Mouse (Mus musculus): ENCODE results near the gene E2f8. TPM values are rescaled to one million over a fixed set of nuclear protein-coding genes. Genes with fewer than 3 reads are reported as not detected.

Gene E2f8
- polyA plus RNA-seq, 1 experiment from 2014 or later, result 14.5 TPM

GRCm38 (mm10) chr7:48911146-48911545 is 29.8 kb upstream of the E2f8 start:
- no peaks in the 10 kb centered on the region for H3K36me3 ChIP-seq (ENCODE audit: control insufficient read depth, insufficient read depth, low read length)
- H3K4me1 ChIP-seq (ENCODE audit: control insufficient read depth, insufficient read depth, low read length), result peaks cover 10% of the 10 kb centered on the region
- no peaks in the 10 kb centered on the region for H3K9me3 ChIP-seq (ENCODE audit: control insufficient read depth, low read length)
- ATAC-seq (ENCODE audit: low FRiP score) (no peak), DNase-seq (ENCODE audit: low spot score, missing footprints) (no peak)
- no peak overlapping the region for H3K27ac ChIP-seq (ENCODE audit: low read depth, low read length)
- H3K27me3 ChIP-seq (ENCODE audit: control insufficient read depth, insufficient read depth, low read length), result no peaks in the 10 kb centered on the region
- H3K4me2 ChIP-seq, result no peak overlapping the region
- H3K4me3 ChIP-seq (ENCODE audit: low read depth, low read length), result no peak overlapping the region
- H3K9ac ChIP-seq (ENCODE audit: low read length), result no peak overlapping the region

- Histone ChIP-seq H3K9me3 (ENCODE audit: control insufficient read depth, low read length) (no peaks in the 10 kb centered on the region), H3K36me3 (ENCODE audit: control insufficient read depth, insufficient read depth, low read length) (no peaks in the 10 kb centered on the region), H3K27me3 (ENCODE audit: control insufficient read depth, insufficient read depth, low read length) (no peaks in the 10 kb centered on the region), H3K9ac (ENCODE audit: low read length) (no peak overlapping the region), H3K27ac (ENCODE audit: low read depth, low read length) (no peak overlapping the region), H3K4me1 (ENCODE audit: control insufficient read depth, insufficient read depth, low read length) (peaks cover 5% of the 10 kb centered on the region), H3K4me2 (no peak overlapping the region), H3K4me3 (ENCODE audit: low read depth, low read length) (no peak overlapping the region)
- no peak for DNase-seq (ENCODE audit: low spot score, missing footprints)
- WGBS, result 79% methylated on average over 6 of the region's 6 CpGs
- ATAC-seq (ENCODE audit: low FRiP score), result no peak
These were observed 28.9 kb upstream of the E2f8 start for GRCm38 (mm10) chr7:48910282-48910681.

GRCm38 (mm10) chr7:48909342-48909671 is 27.9 kb upstream of the E2f8 start:
- Histone ChIP-seq H3K27ac (ENCODE audit: low read depth, low read length) (no peak overlapping the region), H3K27me3 (ENCODE audit: control insufficient read depth, insufficient read depth, low read length) (no peaks in the 10 kb centered on the region), H3K9me3 (ENCODE audit: control insufficient read depth, low read length) (no peaks in the 10 kb centered on the region), H3K4me3 (ENCODE audit: low read depth, low read length) (no peak overlapping the region), H3K9ac (ENCODE audit: low read length) (no peak overlapping the region), H3K4me1 (ENCODE audit: control insufficient read depth, insufficient read depth, low read length) (no peaks in the 10 kb centered on the region), H3K36me3 (ENCODE audit: control insufficient read depth, insufficient read depth, low read length) (no peaks in the 10 kb centered on the region), H3K4me2 (no peak overlapping the region)
- ATAC-seq (ENCODE audit: low FRiP score), result no peak
- DNase-seq (ENCODE audit: low spot score, missing footprints), result no peak
- WGBS, result 66% methylated on average over 4 of the region's 4 CpGs

- no peaks in the 10 kb centered on the region for H3K4me1 ChIP-seq (ENCODE audit: control insufficient read depth, insufficient read depth, low read length)
- ATAC-seq (ENCODE audit: low FRiP score) (no peak), DNase-seq (ENCODE audit: low spot score, missing footprints) (no peak)
- H3K27ac ChIP-seq (ENCODE audit: low read depth, low read length), result no peak within 1 kb of the TSS
- no peaks in the 10 kb centered on the region for H3K9me3 ChIP-seq (ENCODE audit: control insufficient read depth, low read length)
- no peak within 1 kb of the TSS for H3K4me3 ChIP-seq (ENCODE audit: low read depth, low read length)
- no peaks in the 10 kb centered on the region for H3K36me3 ChIP-seq (ENCODE audit: control insufficient read depth, insufficient read depth, low read length)
- 76% methylated on average over 8 of the region's 8 CpGs for WGBS
- no peak within 1 kb of the TSS for H3K4me2 ChIP-seq
- no peak within 1 kb of the TSS for H3K9ac ChIP-seq (ENCODE audit: low read length)
- H3K27me3 ChIP-seq (ENCODE audit: control insufficient read depth, insufficient read depth, low read length), result no peaks in the 10 kb centered on the region; the same call in 1 of the 2 replicates
These were observed 27.3 kb upstream of the E2f8 start, which contains the start of gene Nav2 for GRCm38 (mm10) chr7:48908521-48909341. Gene Nav2, plus strand, starts transcription at chr7:48908716.

- WGBS, result 7% methylated on average over 2 of the region's 2 CpGs
- no peaks in the 10 kb centered on the region for H3K9me3 ChIP-seq (ENCODE audit: control insufficient read depth, low read length)
- DNase-seq (ENCODE audit: low spot score, missing footprints) (no peak), ATAC-seq (ENCODE audit: low FRiP score) (peak; percentile 74)
- peak overlapping the region; percentile 41; the same call in 1 of the 2 replicates for H3K27ac ChIP-seq (ENCODE audit: low read depth, low read length)
- no peak overlapping the region for H3K4me2 ChIP-seq
- H3K27me3 ChIP-seq (ENCODE audit: control insufficient read depth, insufficient read depth, low read length), result no peaks in the 10 kb centered on the region; the same call in 1 of the 2 replicates
- no peaks in the 10 kb centered on the region for H3K36me3 ChIP-seq (ENCODE audit: control insufficient read depth, insufficient read depth, low read length)
- H3K4me1 ChIP-seq (ENCODE audit: control insufficient read depth, insufficient read depth, low read length), result peaks cover 15% of the 10 kb centered on the region
- H3K9ac ChIP-seq (ENCODE audit: low read length), result no peak overlapping the region
- H3K4me3 ChIP-seq (ENCODE audit: low read depth, low read length), result no peak overlapping the region
These were observed 21.1 kb upstream of the E2f8 start for GRCm38 (mm10) chr7:48902454-48902853.

- Histone ChIP-seq H3K4me3 (ENCODE audit: low read depth, low read length) (no peak overlapping the region), H3K27me3 (ENCODE audit: control insufficient read depth, insufficient read depth, low read length) (peaks cover under 1% of the 10 kb centered on the region; the same call in 1 of the 2 replicates), H3K36me3 (ENCODE audit: control insufficient read depth, insufficient read depth, low read length) (no peaks in the 10 kb centered on the region), H3K4me1 (ENCODE audit: control insufficient read depth, insufficient read depth, low read length) (peaks cover 18% of the 10 kb centered on the region), H3K9ac (ENCODE audit: low read length) (no peak overlapping the region), H3K4me2 (no peak overlapping the region), H3K9me3 (ENCODE audit: control insufficient read depth, low read length) (no peaks in the 10 kb centered on the region), H3K27ac (ENCODE audit: low read depth, low read length) (no peak overlapping the region)
- DNase-seq (ENCODE audit: low spot score, missing footprints) (no peak), ATAC-seq (ENCODE audit: low FRiP score) (no peak)
- 73% methylated on average over 8 of the region's 8 CpGs for WGBS
These were observed 19.2 kb upstream of the E2f8 start for GRCm38 (mm10) chr7:48900408-48901167.

GRCm38 (mm10) chr7:48898416-48898815 is 17.0 kb upstream of the E2f8 start:
- H3K4me1 ChIP-seq (ENCODE audit: control insufficient read depth, insufficient read depth, low read length), result peaks cover 18% of the 10 kb centered on the region
- no peaks in the 10 kb centered on the region for H3K36me3 ChIP-seq (ENCODE audit: control insufficient read depth, insufficient read depth, low read length)
- no peak overlapping the region for H3K9ac ChIP-seq (ENCODE audit: low read length)
- no peak overlapping the region for H3K27ac ChIP-seq (ENCODE audit: low read depth, low read length)
- no peak for ATAC-seq (ENCODE audit: low FRiP score)
- no peak overlapping the region for H3K4me3 ChIP-seq (ENCODE audit: low read depth, low read length)
- H3K9me3 ChIP-seq (ENCODE audit: control insufficient read depth, low read length), result no peaks in the 10 kb centered on the region
- DNase-seq (ENCODE audit: low spot score, missing footprints), result no peak
- 72% methylated on average over 9 of the region's 9 CpGs for WGBS
- no peak overlapping the region for H3K4me2 ChIP-seq
- H3K27me3 ChIP-seq (ENCODE audit: control insufficient read depth, insufficient read depth, low read length), result peaks cover 6% of the 10 kb centered on the region; the same call in 1 of the 2 replicates

GRCm38 (mm10) chr7:48897539-48898163 is 16.3 kb upstream of the E2f8 start:
- peak; percentile 91 for DNase-seq (ENCODE audit: low spot score, missing footprints)
- ATAC-seq (ENCODE audit: low FRiP score), result 0 out of 2 replicates have a peak, but pooled peaks have one; percentile 1
- 52% methylated on average over 24 of the region's 24 CpGs for WGBS
- Histone ChIP-seq H3K9me3 (ENCODE audit: control insufficient read depth, low read length) (no peaks in the 10 kb centered on the region), H3K4me1 (ENCODE audit: control insufficient read depth, insufficient read depth, low read length) (peaks cover 12% of the 10 kb centered on the region), H3K9ac (ENCODE audit: low read length) (no peak overlapping the region), H3K4me3 (ENCODE audit: low read depth, low read length) (no peak overlapping the region), H3K27ac (ENCODE audit: low read depth, low read length) (no peak overlapping the region), H3K27me3 (ENCODE audit: control insufficient read depth, insufficient read depth, low read length) (peaks cover 6% of the 10 kb centered on the region; the same call in 1 of the 2 replicates), H3K36me3 (ENCODE audit: control insufficient read depth, insufficient read depth, low read length) (no peaks in the 10 kb centered on the region), H3K4me2 (no peak overlapping the region)

- Histone ChIP-seq H3K36me3 (ENCODE audit: control insufficient read depth, insufficient read depth, low read length) (no peaks in the 10 kb centered on the region), H3K4me1 (ENCODE audit: control insufficient read depth, insufficient read depth, low read length) (peaks cover 14% of the 10 kb centered on the region), H3K27ac (ENCODE audit: low read depth, low read length) (no peak overlapping the region), H3K9me3 (ENCODE audit: control insufficient read depth, low read length) (no peaks in the 10 kb centered on the region), H3K4me3 (ENCODE audit: low read depth, low read length) (no peak overlapping the region), H3K4me2 (no peak overlapping the region), H3K9ac (ENCODE audit: low read length) (no peak overlapping the region), H3K27me3 (ENCODE audit: control insufficient read depth, insufficient read depth, low read length) (peaks cover 6% of the 10 kb centered on the region; the same call in 1 of the 2 replicates)
- ATAC-seq (ENCODE audit: low FRiP score) (no peak), DNase-seq (ENCODE audit: low spot score, missing footprints) (no peak)
- 91% methylated on average over 4 of the region's 4 CpGs for WGBS
These were observed 14.7 kb upstream of the E2f8 start for GRCm38 (mm10) chr7:48896051-48896450.

Data from midbrain, embryonic 11.5 days (tissue).